Mouse (Mus musculus) mature B cell (primary cell): Measurements from ENCODE around the gene AI837181.

Experiments
- in situ Hi-C: fragments of 300-500 bp; cut with MboI; formaldehyde crosslinking; loops from 2 replicates; pipeline ENCODE4 v1.14.3; 2019

Gene AI837181

GRCm38 (mm10) chr19:5414534-5414957 is 10.4 kb upstream of the AI837181 start:
- in situ Hi-C loops = no loop called here

GRCm38 (mm10) chr19:5418750-5419466 is 6.0 kb upstream of the AI837181 start:
- in situ Hi-C loops = no loop called here

DNA sequence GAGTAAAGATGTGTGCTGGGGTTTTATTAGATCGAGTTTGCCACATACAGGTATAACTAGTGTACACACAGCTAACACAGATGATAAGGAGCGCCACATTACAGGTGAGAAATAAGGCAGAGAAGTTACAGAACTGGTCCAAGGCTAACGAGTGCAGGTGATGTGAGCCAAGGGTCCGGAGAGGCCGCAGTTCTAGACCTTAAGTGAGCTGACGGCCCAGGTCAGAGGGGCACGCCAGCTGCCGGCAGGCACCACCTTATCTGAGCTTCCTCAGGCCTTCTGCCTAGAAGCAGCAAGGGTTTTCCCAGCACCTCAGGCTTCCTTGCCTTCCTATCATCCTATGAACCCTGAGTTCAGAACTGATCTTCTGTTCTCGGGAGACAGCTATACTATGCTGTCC is 5.3 kb upstream of the AI837181 start:
- in situ Hi-C loops = no loop called here

- in situ Hi-C loops = no loop called here
Measured at GRCm38 (mm10) chr19:5420579-5420978, 4.4 kb upstream of the AI837181 start.

GRCm38 (mm10) chr19:5421784-5422183 is 3.2 kb upstream of the AI837181 start:
- in situ Hi-C loops = no loop called here

- in situ Hi-C loops = no loop called here
Measured at GRCm38 (mm10) chr19:5422267-5422666, 2.7 kb upstream of the AI837181 start.

DNA sequence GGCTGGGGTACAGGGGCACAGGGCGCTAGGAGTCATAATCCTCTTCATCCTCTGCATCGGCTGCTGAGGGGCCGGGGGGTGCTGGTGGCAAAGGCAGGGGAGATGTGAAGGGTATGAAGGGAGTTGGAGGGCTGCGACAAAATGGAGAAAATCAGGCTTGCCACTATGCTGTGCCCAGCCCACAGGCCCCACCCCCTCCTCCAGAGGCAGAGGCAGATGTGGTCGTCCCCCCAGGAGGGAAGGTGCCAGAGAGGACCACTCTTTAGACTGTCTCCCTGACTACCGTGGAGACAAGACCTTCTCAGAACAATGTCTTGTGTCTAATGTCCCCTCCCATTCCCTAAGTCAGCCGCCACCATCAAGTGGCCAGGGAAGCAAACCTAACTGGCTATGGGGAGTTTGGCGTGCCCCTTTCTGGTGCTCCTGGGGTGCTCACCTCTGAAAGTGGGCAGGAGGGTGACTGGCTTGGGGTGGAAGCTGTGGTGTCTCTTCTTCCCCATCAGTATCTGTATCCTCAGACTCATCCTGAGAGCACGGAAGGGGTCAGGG is 2.0 kb upstream of the AI837181 start:
- in situ Hi-C loops = no loop called here

DNA sequence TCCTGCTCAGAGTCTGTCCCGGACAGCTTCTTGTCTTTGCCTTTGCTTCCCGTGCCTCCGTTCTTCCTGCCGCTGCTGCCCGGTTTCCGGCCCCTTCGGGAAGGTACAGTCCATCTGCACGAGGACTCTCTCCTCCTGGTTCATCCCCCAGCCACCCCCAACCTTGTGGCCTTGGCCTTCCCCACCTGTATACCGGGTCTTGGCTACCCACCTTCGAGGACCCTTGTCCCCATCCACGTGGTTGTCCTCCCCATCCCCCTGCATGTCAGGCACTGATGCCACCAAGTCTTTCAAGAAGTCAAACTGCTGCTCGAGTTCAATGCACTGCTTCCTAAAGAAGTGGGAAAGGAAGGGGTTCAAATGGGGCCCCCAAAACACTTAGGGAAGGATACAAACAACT is 1.4 kb upstream of the AI837181 start:
- in situ Hi-C loops = no loop called here

DNA sequence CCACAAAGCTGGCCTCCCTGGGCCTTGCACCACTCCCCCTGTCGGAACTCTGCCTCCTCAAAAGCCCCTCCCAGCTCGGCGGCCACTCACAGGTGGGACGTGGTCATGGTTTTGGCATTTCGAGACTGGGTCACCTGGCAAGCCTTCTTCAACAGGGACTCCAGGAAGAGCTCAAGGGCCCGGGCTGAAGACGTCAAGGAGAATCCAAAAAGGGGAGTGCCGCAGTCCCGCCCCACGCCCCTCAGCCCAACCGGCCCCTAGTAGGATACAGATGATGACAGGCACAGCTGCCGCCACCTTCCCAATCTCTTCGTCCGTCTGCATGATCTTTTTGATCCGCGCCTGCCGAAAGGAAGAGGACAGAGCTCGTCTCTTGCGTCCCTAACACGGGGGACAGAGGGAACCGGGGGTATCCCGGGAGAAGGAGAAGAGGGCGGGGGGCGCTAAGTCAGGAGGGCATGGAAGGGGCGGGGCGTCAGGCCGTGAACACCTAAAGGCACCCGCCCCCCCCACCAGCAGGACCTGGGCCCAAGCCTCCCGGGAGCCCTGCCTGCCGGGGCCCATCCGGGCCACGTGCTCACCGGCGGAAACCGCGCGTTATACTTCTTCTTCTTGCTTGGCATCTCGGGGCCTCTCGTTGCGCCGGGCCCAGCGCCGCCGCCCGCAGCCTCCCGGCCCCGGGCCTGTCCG is 707 bp upstream of the AI837181 start:
- in situ Hi-C loops = no loop called here

DNA sequence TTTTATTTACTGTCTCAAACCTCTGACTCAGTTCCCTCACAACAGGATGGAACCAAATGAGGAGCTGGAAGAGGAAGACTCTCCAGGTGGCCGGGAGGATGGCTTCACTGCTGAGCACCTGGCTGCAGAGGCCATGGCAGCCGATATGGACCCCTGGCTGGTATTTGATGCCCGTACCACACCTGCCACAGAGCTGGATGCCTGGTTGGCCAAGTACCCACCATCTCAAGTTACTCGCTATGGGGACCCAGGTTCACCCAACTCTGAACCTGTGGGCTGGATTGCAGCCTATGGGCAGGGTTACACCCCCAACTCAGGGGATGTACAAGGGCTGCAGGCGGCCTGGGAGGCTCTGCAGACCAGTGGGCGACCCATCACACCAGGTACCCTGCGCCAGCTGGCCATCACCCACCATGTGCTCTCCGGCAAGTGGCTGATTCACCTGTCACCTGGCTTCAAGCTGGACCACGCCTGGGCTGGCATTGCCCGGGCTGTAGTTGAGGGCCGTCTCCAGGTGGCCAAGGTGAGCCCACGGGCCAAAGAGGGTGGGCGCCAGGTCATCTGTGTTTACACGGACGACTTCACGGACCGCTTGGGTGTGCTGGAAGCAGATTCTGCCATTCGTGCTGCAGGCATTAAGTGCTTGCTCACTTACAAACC is 1.1 kb downstream of the AI837181 start:
- in situ Hi-C loops = no loop called here

DNA sequence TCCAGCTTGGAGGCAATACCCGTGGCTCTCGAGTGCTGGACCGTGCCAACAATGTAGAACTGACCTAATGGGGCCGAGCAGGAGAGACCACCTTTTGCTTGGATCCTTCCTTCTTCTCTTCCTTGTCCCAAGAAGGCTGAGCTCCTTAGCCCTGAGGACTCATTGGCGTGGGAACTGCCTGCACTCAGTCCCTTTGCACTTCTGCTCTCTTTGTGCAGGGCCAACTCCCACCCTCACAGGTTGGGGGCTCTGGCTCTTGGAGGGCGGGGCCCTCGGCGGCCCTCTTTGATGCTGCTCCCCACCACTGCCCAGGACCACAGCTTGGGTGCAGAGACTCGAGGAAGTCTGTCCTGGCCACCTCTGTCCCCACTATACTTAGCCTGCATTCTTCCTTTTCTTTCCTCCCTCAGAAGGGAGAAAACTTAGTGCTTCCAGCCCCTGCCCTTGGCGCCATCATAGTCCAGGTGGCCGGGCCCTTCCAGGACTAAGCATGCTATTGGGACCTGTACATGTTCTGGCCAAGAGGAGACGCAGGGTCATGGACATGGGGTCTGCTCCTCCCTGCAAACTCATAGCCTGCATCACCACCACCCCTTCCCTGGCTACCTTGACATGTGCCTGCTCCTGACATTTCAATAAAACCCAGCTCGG is 1.8 kb downstream of the AI837181 start:
- in situ Hi-C loops = no loop called here

DNA sequence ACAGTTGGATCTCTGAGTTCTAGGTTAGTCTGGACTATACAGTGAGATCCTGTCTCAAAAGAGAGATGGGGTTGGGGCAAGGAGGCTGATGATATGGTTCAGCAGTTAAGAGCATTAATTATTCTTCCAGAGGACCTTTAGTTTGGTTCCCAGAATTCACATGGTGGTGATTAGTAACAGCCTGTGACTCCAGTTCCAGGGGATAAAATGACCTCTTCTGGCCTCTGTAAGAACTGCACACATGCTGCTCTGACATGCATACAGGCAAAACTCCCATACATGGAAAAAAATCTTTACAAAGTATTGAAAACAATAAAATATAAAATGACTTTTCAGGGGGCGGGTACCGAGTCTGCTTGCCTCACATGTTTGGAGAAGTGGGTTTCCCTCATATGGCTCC is 3.1 kb downstream of the AI837181 start:
- in situ Hi-C loops = no loop called here

DNA sequence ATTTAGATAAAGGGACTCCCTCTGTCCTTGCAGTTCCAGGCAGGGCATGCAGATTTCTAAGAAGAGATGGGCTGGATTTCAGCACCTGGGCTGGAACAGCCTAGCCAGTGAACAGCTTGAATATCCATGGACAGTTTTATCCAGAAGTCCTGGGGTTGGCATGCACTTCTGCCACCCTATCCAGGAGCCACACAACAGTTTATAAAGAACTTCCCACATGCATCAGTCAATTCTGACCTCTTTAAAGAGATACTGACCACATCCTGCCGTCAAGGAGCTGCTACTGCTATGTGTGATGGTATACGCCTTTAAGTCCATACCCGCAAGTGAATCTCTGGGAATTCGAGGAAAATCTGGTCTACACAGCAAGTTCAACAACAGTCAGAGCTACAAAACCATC is 4.3 kb downstream of the AI837181 start:
- in situ Hi-C loops = no loop called here

DNA sequence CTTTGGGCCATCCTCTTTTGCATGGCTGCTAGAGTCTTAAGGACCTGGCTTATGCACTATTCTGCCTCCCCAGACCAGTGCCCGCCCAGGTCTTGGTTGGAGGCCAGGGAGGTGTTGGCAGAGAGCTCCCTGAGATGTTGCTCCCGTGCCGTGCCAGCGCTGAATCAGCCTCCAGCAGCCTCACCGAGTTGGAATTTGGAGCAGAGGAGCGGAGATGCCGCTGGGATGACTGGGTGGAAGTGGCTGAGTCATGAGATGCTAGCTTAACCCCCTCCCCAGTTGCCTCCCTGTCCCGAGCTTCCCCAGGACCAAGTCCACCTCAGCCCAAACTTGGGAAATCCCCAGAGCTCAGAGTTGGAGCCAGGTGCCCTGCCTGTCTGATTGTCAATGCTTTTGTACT is 4.9 kb downstream of the AI837181 start:
- in situ Hi-C loops = no loop called here

- in situ Hi-C loops = no loop called here
Measured at GRCm38 (mm10) chr19:5430408-5430807, 5.5 kb downstream of the AI837181 start.

GRCm38 (mm10) chr19:5431911-5432464 is 7.0 kb downstream of the AI837181 start:
- in situ Hi-C loops = no loop called here

DNA sequence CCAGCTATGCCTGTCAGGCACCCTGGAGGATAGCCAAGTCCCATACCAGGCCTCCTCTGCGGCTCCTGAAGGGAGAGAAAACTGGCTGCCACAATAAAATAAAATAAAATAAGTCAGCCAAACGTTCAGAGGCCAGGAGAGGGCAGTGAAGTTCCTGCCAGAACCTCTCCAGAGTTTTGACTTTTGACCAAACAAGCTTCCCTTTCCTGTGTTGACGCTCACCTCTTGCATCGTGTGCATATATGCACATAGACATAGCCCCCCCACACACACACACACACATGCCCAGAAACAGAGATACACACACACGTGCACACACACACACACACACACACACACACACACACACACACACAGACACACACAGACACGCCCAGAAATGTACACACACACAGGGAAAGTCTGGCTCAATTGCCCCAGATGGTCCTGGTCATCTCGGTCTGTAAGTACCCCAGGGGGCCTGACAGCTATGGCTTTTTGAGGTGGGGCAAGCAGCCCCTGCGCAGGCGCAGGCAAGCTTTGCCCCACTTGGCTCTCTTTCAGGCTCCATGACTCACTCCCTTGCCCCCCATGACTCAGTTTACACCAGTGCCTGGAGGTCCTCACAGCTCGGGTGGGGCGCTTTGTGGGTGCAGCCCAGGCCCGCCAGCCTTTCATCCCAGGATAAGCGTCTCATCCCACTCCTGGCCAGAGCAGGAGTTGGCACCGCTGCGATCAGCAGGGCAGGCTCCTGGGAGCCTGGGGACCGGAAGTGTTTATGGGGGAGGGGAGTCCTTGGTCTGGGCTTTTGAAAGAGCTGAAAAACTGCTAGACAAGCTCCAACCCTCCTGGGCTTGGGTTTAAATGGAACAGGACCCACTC is 8.3 kb downstream of the AI837181 start:
- in situ Hi-C loops = no loop called here

DNA sequence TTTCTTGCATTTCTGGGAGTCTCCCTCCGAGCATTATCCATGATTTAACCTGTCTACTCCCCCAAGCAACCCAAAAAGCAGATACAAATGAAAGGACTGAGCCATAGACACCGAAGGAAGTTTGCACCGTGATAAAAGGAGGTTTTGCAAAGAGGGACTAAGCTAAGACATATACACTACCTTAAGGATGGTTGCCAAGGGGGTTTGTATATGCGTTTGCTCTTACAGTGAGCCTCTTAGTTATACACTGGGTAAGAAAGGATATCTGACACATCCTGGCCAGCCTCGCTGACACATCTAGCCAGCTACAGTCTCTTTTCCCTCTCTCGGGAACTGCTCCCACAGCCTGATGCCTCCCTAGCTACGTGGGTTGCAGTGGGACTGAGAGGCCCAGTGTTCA is 9.0 kb downstream of the AI837181 start:
- in situ Hi-C loops = no loop called here

GRCm38 (mm10) chr19:5444371-5444908 is 19.5 kb downstream of the AI837181 start:
- in situ Hi-C loops = no loop called here

DNA sequence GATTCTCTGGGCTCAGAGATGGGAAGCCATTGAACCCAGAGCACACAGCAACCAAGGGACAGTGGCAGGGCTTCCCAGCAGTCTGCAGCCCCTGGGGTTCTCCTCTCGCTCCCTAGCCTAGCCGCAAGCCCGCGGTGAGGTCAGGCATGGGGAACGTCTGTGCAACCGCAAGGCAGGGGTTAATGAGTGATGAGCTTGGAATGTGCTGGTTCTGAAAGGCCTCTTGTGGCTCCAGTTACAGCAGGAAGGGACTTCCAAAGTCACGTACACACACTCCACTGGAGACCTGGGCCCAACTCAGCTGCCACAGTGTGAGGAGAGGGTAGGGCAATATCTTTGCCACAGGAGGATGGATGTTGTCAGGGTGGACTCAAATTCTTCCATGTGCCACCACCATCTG is 20.0 kb downstream of the AI837181 start:
- in situ Hi-C loops = no loop called here

- in situ Hi-C loops = no loop called here
Measured at GRCm38 (mm10) chr19:5445747-5446146, 20.8 kb downstream of the AI837181 start.
